Mouse (Mus musculus): ENCODE measurements around the gene Kirrel3. TPM values are rescaled to one million over a fixed set of nuclear protein-coding genes. Genes with fewer than 3 reads are reported as not detected.

Gene Kirrel3
- total RNA-seq, 2 experiments from 2014 or later: 1.0 to 2.2 TPM

DNA sequence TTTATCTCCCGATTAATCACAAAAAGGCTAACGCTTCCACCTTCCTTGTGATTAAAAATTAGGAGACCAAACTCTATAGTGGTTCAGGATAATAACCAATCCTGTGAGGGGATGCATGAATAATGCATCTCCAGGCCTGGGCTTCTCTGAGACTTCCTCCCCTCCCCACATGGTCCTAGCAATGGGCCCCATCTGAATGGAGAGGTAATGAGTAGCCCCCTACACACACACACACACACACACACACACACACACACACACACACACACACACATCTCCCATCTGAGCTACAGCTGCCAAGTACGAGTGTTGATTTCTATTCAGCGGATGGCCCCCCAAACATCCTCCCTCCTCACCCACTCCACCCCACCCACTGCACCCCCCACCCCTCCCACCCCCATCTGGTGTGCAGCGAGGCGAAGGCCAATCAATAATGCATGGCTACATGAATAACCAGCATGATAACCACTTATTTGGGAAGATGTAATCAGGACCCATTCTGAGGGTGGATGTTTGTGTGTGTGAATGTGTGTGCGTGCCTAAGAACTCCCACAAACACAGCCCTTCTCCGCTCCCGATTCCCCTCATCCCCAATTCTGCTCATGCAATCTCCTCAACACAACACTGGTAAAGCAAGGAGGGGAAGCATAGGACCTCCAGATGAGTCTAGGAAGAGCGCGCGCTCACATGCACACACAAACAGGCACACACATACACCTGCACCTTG is 501.9 kb downstream of the Kirrel3 start:
- DNase-seq: no peak

DNA sequence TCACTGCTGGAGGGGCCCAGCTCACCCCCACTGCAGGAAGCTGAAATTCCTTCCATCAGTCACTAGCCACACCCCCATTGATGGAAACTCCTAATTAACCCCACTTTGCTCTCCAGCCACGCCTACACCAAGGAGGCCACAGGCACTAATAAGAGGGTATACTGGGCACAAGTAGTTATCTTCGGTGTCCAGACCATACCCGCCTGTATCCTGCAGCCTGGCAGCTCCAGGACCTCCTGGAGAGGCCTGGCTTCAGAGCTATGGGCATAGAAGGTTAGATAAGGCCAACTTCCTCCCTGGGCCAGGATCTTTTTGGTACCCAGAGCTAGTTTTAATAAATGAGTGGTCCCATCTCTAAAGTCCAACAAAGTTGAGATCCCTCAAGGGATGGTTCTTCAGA is 503.0 kb downstream of the Kirrel3 start:
- DNase-seq: no peak

DNA sequence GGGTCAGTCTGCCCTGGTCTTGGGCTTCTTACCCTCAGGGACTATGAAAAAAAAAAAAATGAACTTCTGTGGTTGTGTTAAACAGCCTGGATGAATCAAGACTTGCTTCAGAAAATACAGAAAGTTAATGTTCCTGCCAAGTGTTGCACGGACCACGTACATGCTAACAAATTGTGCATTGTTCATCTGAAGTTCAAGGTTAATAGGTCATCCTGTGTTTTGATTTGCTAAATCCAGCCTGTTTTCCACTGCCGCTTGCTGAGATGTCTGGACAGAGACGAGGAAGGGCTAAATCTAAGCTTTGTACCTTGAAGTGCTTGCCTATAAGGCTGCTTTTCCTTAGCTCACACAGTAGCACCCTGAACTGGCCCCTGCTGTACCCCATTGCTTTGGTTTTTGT is 506.5 kb downstream of the Kirrel3 start:
- peak; percentile 25 for DNase-seq

DNA sequence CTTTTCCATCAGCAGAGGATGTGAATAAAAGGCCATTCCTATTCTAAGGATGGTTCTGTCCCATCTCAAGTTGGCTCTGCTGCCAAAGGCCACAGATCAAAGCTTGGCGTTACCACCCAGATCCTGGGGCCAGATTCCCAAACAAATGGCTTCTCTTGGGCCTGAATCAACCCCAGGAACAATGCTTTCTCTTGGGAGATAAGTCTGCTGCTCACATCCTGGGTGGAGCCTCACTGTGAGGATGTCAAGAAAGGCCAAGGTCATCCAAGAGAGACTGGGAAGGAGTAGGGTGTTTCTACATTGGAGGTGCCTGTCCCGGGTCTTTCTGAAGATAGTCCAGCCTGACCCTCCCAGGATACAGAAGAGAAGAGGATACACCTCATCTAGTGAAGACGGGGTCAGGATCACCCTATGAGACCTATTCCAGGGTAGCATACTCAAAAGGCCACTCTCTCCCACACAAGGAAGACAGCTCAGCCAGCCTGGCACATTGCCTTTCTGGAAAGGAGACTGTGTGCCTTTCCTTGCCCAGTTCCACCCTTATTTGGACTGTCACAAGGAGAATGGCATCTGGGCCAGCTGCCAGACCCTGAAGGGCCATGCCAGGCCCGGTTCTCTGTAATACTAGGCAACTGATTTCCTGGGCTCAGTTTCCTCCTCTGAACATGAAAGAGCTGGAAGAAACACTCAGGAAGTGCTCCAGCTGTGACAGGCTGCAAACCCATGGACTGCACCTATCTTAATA is 507.9 kb downstream of the Kirrel3 start:
- DNase-seq: peak; percentile 93

DNA sequence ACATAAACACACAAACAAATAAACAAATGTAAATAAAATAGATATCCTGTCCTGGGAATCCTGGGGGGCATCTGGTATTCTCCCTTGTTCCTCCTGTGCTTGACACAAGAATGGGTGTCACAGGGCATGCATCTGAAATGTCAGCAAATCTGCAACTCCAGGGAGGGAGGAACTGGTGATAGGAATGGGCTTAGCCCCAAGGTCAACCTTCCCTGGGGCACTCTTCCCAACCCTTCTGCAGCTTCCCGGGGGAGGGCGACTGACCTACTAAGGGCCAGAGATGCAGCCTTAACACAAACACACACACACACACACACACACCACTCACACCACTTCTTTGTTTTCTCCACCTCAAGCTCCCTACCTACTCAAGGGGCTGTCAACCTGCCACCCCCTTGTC is 509.4 kb downstream of the Kirrel3 start:
- peak; percentile 41 for DNase-seq

DNA sequence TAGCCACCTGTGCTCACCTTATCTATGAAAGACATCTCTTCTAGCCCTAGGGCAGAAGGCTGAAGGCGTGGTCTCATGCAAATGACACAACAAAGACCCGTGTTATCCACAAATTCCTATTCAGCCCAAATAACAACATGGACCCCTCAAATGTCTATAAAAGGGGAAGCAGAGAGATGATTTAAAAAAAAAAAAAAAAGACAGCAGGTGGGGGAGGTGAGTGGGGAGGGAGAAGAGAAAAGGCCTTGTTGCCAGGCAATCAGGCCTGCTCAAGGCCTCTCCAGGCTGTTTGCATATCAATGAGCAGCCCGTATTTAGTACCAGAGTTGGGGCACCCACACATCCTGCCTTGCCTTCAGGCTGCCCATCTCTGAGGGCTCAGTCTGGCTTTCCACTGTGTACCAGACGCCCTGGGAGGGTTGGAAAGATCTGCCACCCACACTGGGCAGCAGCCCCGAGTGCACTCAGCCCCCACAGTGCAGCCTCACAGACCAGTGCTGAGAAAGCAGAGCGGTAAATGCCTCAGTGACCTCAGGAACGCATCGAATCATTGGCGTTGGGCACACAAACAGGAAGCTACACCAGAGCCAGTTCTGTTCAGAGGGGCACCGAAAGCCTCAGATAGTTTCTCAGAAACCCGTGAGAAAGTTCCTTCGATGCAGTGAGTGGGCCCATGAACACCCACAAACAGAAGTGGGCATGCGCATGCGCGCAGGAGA is 510.1 kb downstream of the Kirrel3 start:
- no peak for DNase-seq

DNA sequence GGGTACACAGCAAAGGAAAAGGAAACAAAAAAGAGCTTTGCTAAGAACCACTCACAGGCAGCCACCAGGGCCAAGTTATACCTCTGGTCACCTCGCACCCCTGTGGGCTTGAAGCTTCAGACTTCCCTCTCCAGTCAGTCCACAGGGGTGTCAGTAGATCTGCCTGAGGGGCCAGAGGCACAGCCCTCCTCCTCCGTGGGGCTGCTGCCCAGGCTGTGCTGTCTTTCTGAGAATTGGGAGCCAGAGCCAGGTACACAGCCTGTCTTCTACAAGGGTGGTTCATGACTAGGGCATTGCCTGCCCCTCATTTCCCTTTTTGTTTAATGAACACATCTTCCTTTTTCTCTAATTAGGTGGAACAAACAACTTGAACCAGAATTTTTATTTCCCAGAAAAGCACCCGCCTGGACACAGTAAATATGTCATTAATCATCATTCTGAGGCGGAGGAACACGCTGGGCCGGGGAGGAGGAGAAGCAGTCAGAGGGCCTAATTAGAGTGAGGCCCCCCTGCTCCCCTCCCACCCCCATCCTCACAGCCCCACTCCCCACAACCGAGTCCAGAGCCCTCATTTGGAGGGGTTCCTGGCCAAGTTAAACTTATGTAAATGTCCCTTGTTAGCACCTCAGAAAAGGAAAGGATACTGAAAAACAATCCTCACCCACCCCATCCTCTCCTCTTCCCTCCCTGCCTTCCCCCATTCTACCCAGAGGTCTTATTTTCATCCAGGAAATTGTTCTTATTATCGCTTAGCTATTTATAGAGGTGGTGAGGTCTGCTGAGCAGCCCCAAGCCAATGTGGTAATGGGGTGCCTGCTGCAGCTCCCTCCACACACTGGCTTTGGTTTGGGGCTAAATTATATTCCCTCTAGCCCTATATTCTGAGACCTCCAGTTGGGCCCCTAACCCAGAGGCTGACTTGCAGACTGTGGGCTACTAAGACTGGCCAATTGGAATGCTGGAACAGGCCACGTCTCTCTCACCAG is 512.5 kb downstream of the Kirrel3 start:
- DNase-seq: no peak

DNA sequence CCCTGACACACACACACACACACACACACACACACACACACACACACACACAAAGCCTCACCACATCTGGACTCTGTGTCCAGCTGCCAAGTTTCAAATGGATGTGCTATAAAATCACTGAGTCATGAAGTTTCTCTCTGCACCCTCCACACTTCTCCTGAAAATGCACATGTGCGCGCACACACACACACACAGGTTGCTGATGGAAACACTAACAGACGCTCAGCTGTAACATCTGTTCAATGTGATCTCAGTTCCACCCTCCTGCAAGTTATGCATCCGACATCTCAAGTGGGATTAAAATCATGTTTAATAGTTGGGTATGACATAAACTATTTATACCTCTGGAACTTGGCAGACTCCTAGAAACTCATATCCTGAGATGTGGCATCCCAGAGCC is 518.4 kb downstream of the Kirrel3 start:
- DNase-seq: no peak

DNA sequence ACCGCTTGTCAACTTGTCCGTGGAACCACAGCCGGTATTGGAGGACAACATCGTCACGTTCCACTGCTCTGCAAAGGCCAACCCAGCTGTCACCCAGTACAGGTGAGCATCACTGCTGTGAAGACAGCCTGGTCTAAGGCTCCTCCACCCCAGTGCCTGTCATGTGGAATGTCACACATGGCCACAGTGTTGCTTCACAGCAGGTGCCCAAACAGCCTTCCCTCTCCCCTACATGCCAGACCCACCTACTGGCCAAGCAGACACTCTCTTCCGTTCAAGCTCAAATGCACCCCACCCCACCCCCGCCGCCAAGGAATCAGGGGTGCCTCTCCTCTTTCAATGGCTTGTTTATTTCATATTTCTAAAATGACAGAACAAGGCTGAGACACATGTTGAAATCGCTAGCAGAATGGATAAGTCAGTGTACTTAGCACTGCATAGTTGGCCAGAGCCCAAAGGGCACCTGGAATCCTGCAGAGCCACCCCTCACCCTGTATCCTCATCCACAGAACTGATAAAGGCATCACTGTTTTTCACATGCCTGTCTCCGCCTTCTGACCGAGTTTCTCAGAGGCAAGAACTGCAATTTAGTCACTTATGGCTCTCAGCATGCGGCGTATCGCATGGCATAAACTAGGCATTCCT is 522.1 kb downstream of the Kirrel3 start:
- DNase-seq: no peak

DNA sequence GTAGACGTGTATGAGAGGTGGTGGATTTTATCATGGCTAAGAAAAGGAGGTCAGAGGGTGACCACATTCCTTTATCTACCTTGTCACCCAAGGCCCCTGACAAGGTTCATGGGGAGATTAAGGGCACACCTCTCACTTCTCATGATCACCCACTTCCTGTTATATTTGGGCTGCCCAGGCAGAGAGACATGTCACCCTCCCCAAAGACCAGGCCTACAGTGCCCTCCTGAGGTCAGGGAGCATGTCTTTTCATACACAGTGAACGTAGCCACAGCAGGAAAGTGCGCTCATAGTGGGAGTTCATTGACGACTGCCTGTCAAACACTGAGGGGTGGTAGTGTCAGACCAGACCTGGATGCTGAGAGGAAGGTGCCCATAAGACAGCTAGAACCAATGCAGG is 531.1 kb downstream of the Kirrel3 start:
- peak; percentile 57 for DNase-seq

DNA sequence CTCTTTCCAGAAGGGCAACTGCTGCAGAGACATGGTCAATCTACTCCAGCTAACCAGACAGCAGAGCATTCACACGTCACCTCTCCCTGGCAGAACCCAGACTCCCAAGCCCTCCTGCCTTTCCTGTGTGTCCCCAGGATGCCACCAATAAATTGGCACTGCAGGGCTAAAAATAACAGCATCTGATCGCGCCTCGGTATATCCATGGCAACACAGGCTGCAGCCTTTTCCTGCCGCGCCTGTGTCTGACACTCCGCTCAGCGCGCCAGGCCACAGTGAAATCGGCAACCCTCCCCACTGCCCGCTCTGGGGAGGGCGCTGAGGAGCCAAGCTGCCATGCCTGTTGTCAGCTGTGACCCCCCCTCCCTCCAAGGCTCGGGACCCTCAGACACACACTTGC is 531.9 kb downstream of the Kirrel3 start:
- peak; percentile 37 for DNase-seq

DNA sequence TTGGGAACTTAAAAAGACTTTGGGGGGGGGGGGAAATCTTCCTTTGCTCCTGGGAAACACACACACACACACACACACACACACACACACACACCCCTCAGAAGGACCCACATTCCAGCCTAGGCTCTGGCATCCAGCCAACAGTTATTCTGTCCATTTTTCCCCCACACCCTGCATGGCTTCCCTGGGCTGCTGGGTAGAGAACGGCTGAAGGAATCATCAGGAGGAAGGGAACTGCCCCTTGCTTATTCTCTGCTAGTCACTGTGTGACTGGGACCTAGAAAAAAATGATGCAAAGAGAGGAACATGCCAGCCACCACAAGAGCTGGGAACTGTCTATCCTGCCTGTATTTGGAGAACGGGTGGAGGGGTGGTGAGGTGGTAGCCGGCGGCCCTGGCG is 532.4 kb downstream of the Kirrel3 start:
- no peak for DNase-seq

DNA sequence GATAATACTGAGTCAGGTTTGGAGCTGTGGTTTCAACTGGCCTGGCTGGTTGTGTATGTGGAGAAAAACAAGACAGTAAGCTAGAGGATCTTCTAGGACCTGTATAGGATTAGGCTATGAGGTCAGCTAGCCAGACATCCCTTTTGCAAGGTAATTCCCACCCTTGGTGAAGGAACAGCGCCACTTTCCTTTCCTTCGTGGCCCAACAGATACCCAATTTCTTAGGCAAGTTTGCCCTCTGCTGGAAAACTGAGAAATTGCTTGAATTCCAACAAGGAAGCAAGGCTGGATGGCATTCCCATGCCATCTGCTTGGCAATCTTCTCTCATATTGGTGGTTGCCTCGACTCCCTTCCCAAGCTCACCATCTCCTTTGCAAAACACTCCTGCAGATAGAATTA is 533.7 kb downstream of the Kirrel3 start:
- peak; percentile 73 for DNase-seq

DNA sequence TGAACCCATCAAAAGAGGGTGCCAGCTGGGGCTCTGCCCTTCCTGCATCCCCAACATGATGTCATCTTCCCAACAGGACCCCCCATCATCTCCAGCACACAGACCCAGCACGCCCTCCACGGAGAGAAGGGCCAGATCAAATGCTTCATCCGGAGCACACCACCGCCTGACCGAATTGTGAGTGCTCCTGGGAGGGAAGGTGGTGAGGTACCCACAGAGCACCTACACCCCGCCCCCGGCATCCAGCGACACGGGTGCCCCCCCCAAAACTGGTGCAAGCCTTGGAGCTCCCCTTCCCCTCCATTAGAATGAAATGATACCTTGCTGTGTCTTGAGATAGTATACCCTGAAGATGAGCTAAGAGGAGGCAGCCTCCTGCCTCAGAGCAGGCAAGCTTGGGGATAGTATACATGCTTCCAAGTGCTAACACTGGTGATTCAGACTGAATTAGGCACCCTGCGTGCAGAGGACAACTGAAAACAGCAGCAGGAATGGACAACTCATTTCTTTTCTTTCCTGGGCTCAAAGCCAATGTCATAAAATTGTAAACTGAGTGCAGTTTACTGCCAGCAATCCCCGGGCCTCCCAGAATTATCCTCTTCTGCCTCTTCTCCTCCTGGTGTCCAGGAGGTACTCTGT is 534.4 kb downstream of the Kirrel3 start:
- DNase-seq: no peak

DNA sequence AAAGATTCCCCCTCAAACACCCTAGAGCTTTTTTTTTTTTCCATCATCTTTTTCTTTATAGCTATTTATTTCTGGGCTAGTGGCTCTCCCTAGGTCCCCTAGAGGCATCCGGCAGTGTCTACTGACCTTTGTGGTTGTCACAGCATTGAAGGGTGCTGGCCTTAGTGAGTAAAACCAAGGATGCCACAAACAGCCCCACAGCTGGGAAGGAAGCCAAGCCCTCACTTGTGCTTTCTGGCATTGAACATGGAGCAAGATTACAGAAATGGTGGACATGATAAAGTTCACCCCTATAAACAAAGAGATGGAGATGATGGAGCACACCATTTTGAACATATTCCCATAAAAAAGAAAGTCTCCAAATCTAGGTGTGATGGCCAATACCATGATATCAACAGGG is 536.0 kb downstream of the Kirrel3 start:
- DNase-seq: no peak

DNA sequence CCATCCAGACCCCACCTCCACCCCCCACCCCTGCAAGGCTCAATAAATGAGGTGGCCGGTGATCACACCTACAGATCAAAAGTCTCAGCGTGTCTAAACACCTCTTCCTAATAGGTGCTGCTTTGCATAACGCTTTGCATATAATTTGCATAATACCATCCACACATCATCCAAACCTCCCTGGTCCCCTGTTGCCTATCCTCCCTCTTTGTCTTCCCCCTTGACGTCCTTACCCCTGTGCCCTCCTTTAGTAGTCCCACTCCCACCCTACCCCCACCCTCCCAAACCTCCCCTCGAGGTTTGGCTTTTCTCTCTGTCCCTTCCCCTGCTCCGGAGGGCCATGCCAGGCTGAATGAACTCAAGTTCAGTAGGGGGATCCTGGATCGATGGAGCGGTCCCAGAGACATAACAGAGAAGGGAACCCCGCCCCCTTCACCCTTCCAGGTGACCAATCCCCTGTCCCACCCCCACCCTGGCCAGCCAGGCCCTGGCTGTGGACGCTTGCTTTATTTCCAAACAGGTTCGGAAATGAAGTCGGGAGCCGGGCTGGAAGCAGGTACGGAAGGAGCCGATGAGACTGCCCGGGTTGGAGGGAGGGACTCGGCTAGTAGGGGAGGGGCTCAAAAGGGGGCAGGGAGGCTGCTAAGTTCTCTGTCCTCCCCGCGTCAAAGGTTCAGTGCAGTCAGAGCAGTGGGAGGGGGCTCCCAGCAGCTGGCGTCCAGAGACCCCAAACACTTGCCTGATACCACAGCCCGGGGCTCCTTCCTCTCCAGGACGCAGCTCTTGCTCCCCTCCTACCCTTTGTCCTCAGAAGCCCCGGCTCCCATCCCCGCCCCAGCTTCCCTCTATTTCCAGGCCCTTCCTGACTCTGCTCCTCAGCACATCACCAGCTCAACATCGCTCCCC is 539.1 kb downstream of the Kirrel3 start:
- no peak for DNase-seq

DNA sequence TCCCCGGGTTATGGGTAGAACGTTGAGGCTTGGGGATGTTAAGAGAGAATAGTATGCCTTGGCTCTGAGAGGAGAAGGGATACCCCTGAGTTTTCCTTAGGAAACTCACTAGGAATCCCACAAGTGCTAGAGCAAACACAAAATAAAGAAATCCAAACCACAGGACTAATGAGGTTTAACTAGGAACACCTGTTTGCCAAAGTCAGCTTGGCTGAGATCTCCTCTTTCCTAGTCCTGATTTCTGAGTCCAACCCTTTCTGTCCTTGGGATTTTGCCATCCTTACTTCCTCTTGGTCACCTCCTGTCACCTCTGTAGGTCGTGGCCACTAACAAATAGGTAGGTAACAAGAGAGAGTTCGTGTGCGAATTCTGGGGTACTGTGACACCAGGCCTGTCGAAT is 540.6 kb downstream of the Kirrel3 start:
- DNase-seq: no peak

DNA sequence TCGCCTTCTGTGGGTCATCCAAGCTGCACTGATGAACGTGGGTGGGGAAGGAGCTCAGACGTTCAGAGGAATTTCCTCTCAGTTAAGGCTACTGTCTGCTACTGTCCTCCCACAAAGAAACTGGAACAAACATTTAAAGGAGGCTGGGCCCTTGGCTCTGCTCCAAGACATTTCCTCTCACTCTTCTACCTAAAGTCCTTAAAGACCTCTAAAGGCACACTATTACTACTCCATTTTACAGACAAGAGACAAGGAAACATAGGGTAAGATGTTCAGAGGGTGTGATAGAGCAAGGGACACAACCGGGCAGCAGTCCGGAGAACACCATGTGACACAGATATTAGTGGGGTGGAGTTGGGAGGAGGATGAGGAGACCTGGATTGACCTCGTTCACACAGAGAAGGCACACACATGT is 541.2 kb downstream of the Kirrel3 start:
- DNase-seq: no peak

DNA sequence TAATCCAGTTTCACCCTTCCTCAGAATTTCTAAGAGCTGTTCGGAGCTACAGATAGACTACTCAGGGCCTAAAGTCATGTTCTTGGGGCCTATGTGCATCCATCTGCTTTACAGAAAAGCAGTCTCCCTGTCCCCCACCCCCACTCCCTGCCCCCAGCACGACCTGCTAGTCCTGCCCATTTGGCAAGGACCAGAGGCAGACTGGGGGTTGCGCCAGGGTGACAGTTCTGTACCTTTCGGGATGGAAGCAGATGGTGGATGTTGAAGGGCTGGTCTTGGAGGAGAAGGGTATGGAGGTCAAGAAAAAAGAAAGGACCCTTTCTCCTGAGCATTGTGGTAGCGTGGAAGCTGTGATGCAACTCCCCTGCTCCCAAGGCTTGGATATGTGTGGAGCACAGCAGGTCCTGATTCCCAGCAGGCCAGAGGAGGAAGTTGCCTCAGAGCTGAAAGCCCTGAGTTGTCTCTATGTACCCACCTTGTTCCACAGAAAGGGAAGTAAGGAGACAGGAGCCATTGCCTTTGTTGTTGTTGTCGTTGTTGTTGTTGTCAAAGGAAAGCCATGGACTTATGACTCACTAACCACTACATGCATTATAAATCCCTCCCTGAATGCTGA is 541.8 kb downstream of the Kirrel3 start:
- DNase-seq: no peak
